12 mouse cellular contexts compared by ENCODE assay signal in the genomic region with DNA sequence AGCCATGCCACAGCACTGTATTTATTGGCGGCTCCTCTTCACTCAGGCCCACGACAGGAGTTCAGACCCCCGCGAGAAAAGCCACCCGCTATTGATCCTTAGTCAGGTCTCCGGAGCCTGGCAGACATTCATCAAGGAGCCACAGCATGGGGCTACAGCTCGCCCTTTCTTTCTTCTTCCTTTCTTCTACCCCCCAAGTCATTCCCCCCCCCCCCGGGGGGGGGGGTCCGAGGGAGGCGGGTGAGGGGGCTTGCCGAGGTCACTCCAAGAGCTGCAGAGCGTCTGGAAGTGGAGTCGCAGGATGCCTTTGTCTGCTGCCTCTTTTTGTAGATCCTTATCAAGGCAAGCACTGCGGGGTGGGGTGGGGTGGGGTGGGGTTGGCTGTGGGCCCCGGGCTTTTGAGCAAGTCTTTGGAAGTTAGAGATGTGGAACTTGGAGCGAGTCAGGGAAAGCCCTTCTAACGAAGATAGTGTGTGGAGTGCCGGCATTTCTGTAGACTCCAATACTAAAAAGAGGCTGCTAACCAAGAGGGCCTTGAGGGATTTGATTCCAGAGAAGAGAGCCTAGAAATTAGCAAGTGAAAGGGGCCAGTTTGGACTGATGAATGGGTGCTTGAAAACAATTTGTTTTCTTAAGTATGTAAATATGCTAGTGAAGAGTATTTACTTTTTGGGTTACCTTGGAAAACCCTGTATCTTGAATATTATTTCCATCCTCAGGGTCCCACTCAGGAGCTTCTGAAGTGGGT.
A peak's percentile ranks its signal among the peaks of the same experiment; 100 is the strongest.
DNase-seq lines count a peak whose midpoint lies in the region; ATAC-seq and TF ChIP-seq lines count a peak whose summit lies in the region.
"Had no signal": no experiment of that assay in that cellular context is flagged by ENCODE, and none has a peak within 500 bp of the region (broad histone marks: within the 10 kb centered on the region; RNA-seq: fewer than 3 reads in every experiment).

No protein-coding gene starts in this region.

- H3K4me2 ChIP-seq in forebrain, embryonic 16.5 days (ENCODE audit: low read length), result no peak overlapping the region
- H3K4me2 ChIP-seq in lung, embryonic 14.5 days, result 0 out of 2 replicates have a peak overlapping the region, but pooled peaks have one; percentile 16
- H3K4me2 ChIP-seq in forebrain, embryonic 14.5 days (ENCODE audit: low read length), result no peak overlapping the region
- H3K4me2 ChIP-seq in neural tube, embryonic 11.5 days (ENCODE audit: low read depth), result peak overlapping the region; percentile 25

- 3% methylated on average over 18 of the region's 18 CpGs for WGBS in forebrain, embryonic 10.5 days
- 6% methylated on average over 17 of the region's 18 CpGs for WGBS in forebrain, embryonic 16.5 days
- WGBS in lung, embryonic 14.5 days, result 12% methylated on average over 16 of the region's 18 CpGs
- WGBS in forebrain, embryonic 14.5 days, result 2% methylated on average over 17 of the region's 18 CpGs
- 4% methylated on average over 18 of the region's 18 CpGs for WGBS in neural tube, embryonic 11.5 days

- no peak overlapping the region for H3K9ac ChIP-seq in forebrain, embryonic 16.5 days (replicated peaks; ENCODE audit: low read depth, low read length)
- H3K9ac ChIP-seq in lung, embryonic 14.5 days, result no peak overlapping the region
- 0 out of 2 replicates have a peak overlapping the region, but pooled peaks have one; percentile 14 for H3K9ac ChIP-seq in forebrain, embryonic 14.5 days (ENCODE audit: low read length)
- H3K9ac ChIP-seq in neural tube, embryonic 11.5 days (ENCODE audit: low read length), result peak overlapping the region; percentile 1; the same call in 1 of the 2 replicates

- TF ChIP-seq CTCF in lung, embryonic 14.5 days (IDR thresholded peaks at IDR 0.05; ENCODE audit: low read depth), result no peak

- ATAC-seq in forebrain, embryonic 16.5 days, result no peak
- no peak for ATAC-seq in lung, embryonic 14.5 days (ENCODE audit: insufficient read depth)
- ATAC-seq in forebrain, embryonic 14.5 days, result no peak
- 0 out of 2 replicates have a peak, but pooled peaks have one; percentile 14 for ATAC-seq in neural tube, embryonic 11.5 days (ENCODE audit: insufficient read depth, low FRiP score, low TSS enrichment)
- ATAC-seq in erythroblast, adult 5-6 weeks (replicated peaks; ENCODE audit: low FRiP score, poor library complexity, severe bottlenecking), result no peak
- ATAC-seq: Patski had no signal

- H3K4me3 ChIP-seq in forebrain, embryonic 10.5 days, result peak overlapping the region; percentile 34
- no peak overlapping the region for H3K4me3 ChIP-seq in forebrain, embryonic 16.5 days (replicated peaks; ENCODE audit: low read length)
- H3K4me3 ChIP-seq in lung, embryonic 14.5 days (ENCODE audit: low read depth, low read length), result no peak overlapping the region
- no peak overlapping the region for H3K4me3 ChIP-seq in forebrain, embryonic 14.5 days (ENCODE audit: low read depth, low read length)
- H3K4me3 ChIP-seq in neural tube, embryonic 11.5 days (ENCODE audit: low read depth, low read length), result no peak overlapping the region

- H3K4me1 ChIP-seq in forebrain, embryonic 10.5 days, result peaks cover 89% of the 10 kb centered on the region
- H3K4me1 ChIP-seq in forebrain, embryonic 16.5 days (replicated peaks; ENCODE audit: control insufficient read depth, insufficient read depth, low read length), result peaks cover 50% of the 10 kb centered on the region
- peaks cover 30% of the 10 kb centered on the region for H3K4me1 ChIP-seq in lung, embryonic 14.5 days (ENCODE audit: insufficient read depth)
- peaks cover 46% of the 10 kb centered on the region for H3K4me1 ChIP-seq in forebrain, embryonic 14.5 days (ENCODE audit: control insufficient read depth, insufficient read depth, low read length)
- H3K4me1 ChIP-seq in neural tube, embryonic 11.5 days (ENCODE audit: control insufficient read depth, insufficient read depth, low read length), result peaks cover 58% of the 10 kb centered on the region

- DNase-seq in forebrain, embryonic 10.5 days (ENCODE audit: extremely low spot score, low spot score), result peak; percentile 50
- peak; percentile 28 for DNase-seq in lung, embryonic 14.5 days
- no peak for DNase-seq in lung, postnatal 10 days
- peak; percentile 36 for DNase-seq in forebrain, embryonic 14.5 days (ENCODE audit: low spot score)
- peak; percentile 81 for DNase-seq in neural tube, embryonic 11.5 days (ENCODE audit: low spot score)
- no peak for DNase-seq in thymus, postnatal 25 days
- DNase-seq: kidney, adult 9 months; left cerebral cortex, postnatal 4 days had no signal

- H3K9me3 ChIP-seq in forebrain, embryonic 10.5 days, result no peaks in the 10 kb centered on the region
- H3K9me3 ChIP-seq in forebrain, embryonic 16.5 days (ENCODE audit: control insufficient read depth, low read length), result no peaks in the 10 kb centered on the region
- no peaks in the 10 kb centered on the region for H3K9me3 ChIP-seq in lung, embryonic 14.5 days (ENCODE audit: low read depth, low read length)
- no peaks in the 10 kb centered on the region for H3K9me3 ChIP-seq in forebrain, embryonic 14.5 days (replicated peaks; ENCODE audit: control insufficient read depth, low read length)
- no peaks in the 10 kb centered on the region for H3K9me3 ChIP-seq in neural tube, embryonic 11.5 days (ENCODE audit: control insufficient read depth, low read length)

- no peaks in the 10 kb centered on the region for H3K27me3 ChIP-seq in forebrain, embryonic 10.5 days (ENCODE audit: poor library complexity, severe bottlenecking)
- no peaks in the 10 kb centered on the region for H3K27me3 ChIP-seq in forebrain, embryonic 16.5 days (replicated peaks; ENCODE audit: control insufficient read depth, insufficient read depth, low read length)
- no peaks in the 10 kb centered on the region for H3K27me3 ChIP-seq in lung, embryonic 14.5 days (ENCODE audit: insufficient read depth, low read length)
- no peaks in the 10 kb centered on the region for H3K27me3 ChIP-seq in forebrain, embryonic 14.5 days (replicated peaks; ENCODE audit: control insufficient read depth, insufficient read depth, low read length)
- H3K27me3 ChIP-seq in neural tube, embryonic 11.5 days (ENCODE audit: control insufficient read depth, insufficient read depth, low read length), result no peaks in the 10 kb centered on the region
- H3K27me3 ChIP-seq: Patski had no signal

- peak overlapping the region; percentile 81 for H3K27ac ChIP-seq in forebrain, embryonic 10.5 days
- H3K27ac ChIP-seq in forebrain, embryonic 16.5 days (ENCODE audit: low read length), result no peak overlapping the region
- peak overlapping the region; percentile 3; the same call in 1 of the 2 replicates for H3K27ac ChIP-seq in lung, embryonic 14.5 days (ENCODE audit: low read depth)
- H3K27ac ChIP-seq in forebrain, embryonic 14.5 days (ENCODE audit: low read depth, low read length), result peak overlapping the region; percentile 73
- peak overlapping the region; percentile 67 for H3K27ac ChIP-seq in neural tube, embryonic 11.5 days (ENCODE audit: low read depth, low read length)
- H3K27ac ChIP-seq: macrophage had no signal

- peaks cover 16% of the 10 kb centered on the region for H3K36me3 ChIP-seq in forebrain, embryonic 10.5 days (replicated peaks)
- H3K36me3 ChIP-seq in forebrain, embryonic 16.5 days (ENCODE audit: control insufficient read depth, insufficient read depth), result no peaks in the 10 kb centered on the region
- H3K36me3 ChIP-seq in lung, embryonic 14.5 days (ENCODE audit: insufficient read depth), result peaks cover 5% of the 10 kb centered on the region
- peaks cover 8% of the 10 kb centered on the region; the same call in 1 of the 2 replicates for H3K36me3 ChIP-seq in forebrain, embryonic 14.5 days (ENCODE audit: control insufficient read depth, insufficient read depth, low read length)
- H3K36me3 ChIP-seq in neural tube, embryonic 11.5 days (ENCODE audit: control insufficient read depth, insufficient read depth, low read length), result peaks cover 3% of the 10 kb centered on the region; the same call in 1 of the 2 replicates

Comparison
In these comparisons a context has a peak if more than half of its experiments do, and no peak if none do; other contexts are left out.
1. DNase-seq: peak in forebrain, embryonic 10.5 days (single experiment), lung, embryonic 14.5 days (single experiment), forebrain, embryonic 14.5 days (single experiment) and neural tube, embryonic 11.5 days (single experiment); none in lung, postnatal 10 days (single experiment) and thymus, postnatal 25 days (single experiment).
2. H3K9ac ChIP-seq: peak in forebrain, embryonic 14.5 days (single experiment) and neural tube, embryonic 11.5 days (single experiment); none in forebrain, embryonic 16.5 days (single experiment) and lung, embryonic 14.5 days (single experiment).
3. H3K4me2 ChIP-seq: peak in lung, embryonic 14.5 days (single experiment) and neural tube, embryonic 11.5 days (single experiment); none in forebrain, embryonic 16.5 days (single experiment) and forebrain, embryonic 14.5 days (single experiment).